Mouse (Mus musculus) hindbrain, postnatal 0 days (tissue): ENCODE results near the gene Aurkaip1. TPM values are rescaled to one million over a fixed set of nuclear protein-coding genes. Genes with fewer than 3 reads are reported as not detected.

Source experiments
- ATAC-seq: fragments of 200-750 bp; cut with Nextera tagmentation; 2 replicates; pipeline ENCODE4 v1.8.0; 2017; ENCODE audit warnings: mild to moderate bottlenecking, moderate TSS enrichment, moderate library complexity
- DNase-seq: peaks from one replicate; pipeline ENCODE4 v3.0.0-alpha.2; 2015; ENCODE audit warnings: low spot score
- H3K27ac ChIP-seq: fragments of 300-500 bp; sonication (generic); 2 replicates; pipeline ENCODE4 v1.5.1; 2014; ENCODE audit warnings: mild to moderate bottlenecking
- H3K27me3 ChIP-seq: fragments of 300-500 bp; sonication (generic); 2 replicates; pipeline ENCODE4 v1.6.1; 2014; ENCODE audit warnings: low read length, mixed read lengths; ENCODE audit not compliant: insufficient read depth
- H3K36me3 ChIP-seq: fragments of 300-500 bp; sonication (generic); 2 replicates; pipeline ENCODE4 v1.6.1; 2014; ENCODE audit warnings: low read length, mixed read lengths; ENCODE audit not compliant: insufficient read depth
- H3K4me1 ChIP-seq: fragments of 300-500 bp; sonication (generic); 2 replicates; pipeline ENCODE4 v1.6.1; 2014; ENCODE audit warnings: antibody characterized with exemption, low read length, mixed read lengths; ENCODE audit not compliant: insufficient read depth
- H3K4me2 ChIP-seq: fragments of 300-500 bp; sonication (generic); 2 replicates; pipeline ENCODE4 v1.6.1; 2014; ENCODE audit warnings: low read depth, mild to moderate bottlenecking, low read length, moderate library complexity, mixed read lengths
- H3K4me3 ChIP-seq: fragments of 300-500 bp; sonication (generic); 2 replicates; pipeline ENCODE4 v1.5.1; 2014; ENCODE audit warnings: low read length
- H3K9ac ChIP-seq: fragments of 300-500 bp; sonication (generic); replicated peaks from 2 replicates; pipeline ENCODE4 v1.6.1; 2014; ENCODE audit warnings: mild to moderate bottlenecking, low read length, moderate library complexity, mixed read lengths
- H3K9me3 ChIP-seq: fragments of 300-500 bp; sonication (generic); 2 replicates; pipeline ENCODE4 v1.6.1; 2016; ENCODE audit warnings: low read length, mixed read lengths
- CTCF ChIP-seq: IDR thresholded peaks from 2 replicates; pipeline ENCODE4 v1.5.1; 2016; ENCODE audit warnings: antibody characterized with exemption, control low read depth, low read depth
- WGBS: fragments of 180-500 bp; shearing (Covaris S2); extraction: QIAGEN DNeasy Blood & Tissue Kit; methylation state at CpG from one replicate; pipeline ENCODE4 v1.1.7; 2014; 5-methylcytosine and 5-hydroxymethylcytosine counted together
- microRNA-seq, 2 experiments: library from miRNA; unstranded; fragments of <30 nt; microRNA quantifications; one replicate each; pipeline ENCODE4; 2016
- polyA plus RNA-seq: library from polyadenylated mRNA; unstranded; fragments of >200 nt; fragmentation: Nextera tagmentation; extraction: Ambion mirVana; gene quantifications from 2 replicates; pipeline ENCODE4 v1.2.1, GENCODE M21; 2015
- total RNA-seq: library from RNA; depleted of rRNA; stranded (reverse); fragments of >200 nt; gene quantifications from 2 replicates; pipeline ENCODE4 v1.2.3, GENCODE M21; 2014; rRNA removed

The Aurkaip1 gene
- total and polyA plus RNA-seq, 2 experiments from 2014 or later = 143 to 162 TPM

- WGBS = 36% methylated on average over 13 of the region's 13 CpGs
- Histone ChIP-seq H3K27me3 (no peaks in the 10 kb centered on the region), H3K4me1 (no peaks in the 10 kb centered on the region), H3K4me2 (no peak overlapping the region), H3K9me3 (no peaks in the 10 kb centered on the region), H3K4me3 (no peak overlapping the region), H3K36me3 (peaks cover 52% of the 10 kb centered on the region), H3K27ac (no peak overlapping the region), H3K9ac (no peak overlapping the region)
- DNase-seq (peak; percentile 30), ATAC-seq (no peak)
- no peak for TF ChIP-seq CTCF
Observed at GRCm38 (mm10) chr4:155859318-155859717, 28.2 kb downstream of the Aurkaip1 start.

- no peaks in the 10 kb centered on the region for H3K27me3 ChIP-seq
- no peaks in the 10 kb centered on the region for H3K9me3 ChIP-seq
- peaks cover 40% of the 10 kb centered on the region for H3K36me3 ChIP-seq
- H3K4me1 ChIP-seq = no peaks in the 10 kb centered on the region
- no peak overlapping the region for H3K4me2 ChIP-seq
- no peak overlapping the region for H3K27ac ChIP-seq
- 91% methylated on average over 7 of the region's 7 CpGs for WGBS
- ATAC-seq = no peak
- DNase-seq = no peak
- H3K9ac ChIP-seq = no peak overlapping the region
- no peak overlapping the region for H3K4me3 ChIP-seq
- TF ChIP-seq CTCF = no peak
Observed at GRCm38 (mm10) chr4:155861787-155862186, 30.7 kb downstream of the Aurkaip1 start.

- Histone ChIP-seq H3K36me3 (peaks cover 34% of the 10 kb centered on the region), H3K4me1 (no peaks in the 10 kb centered on the region), H3K9ac (no peak within 1 kb of the TSS), H3K27me3 (no peaks in the 10 kb centered on the region), H3K27ac (no peak within 1 kb of the TSS), H3K9me3 (no peaks in the 10 kb centered on the region), H3K4me2 (no peak within 1 kb of the TSS), H3K4me3 (no peak within 1 kb of the TSS)
- WGBS = 73% methylated on average over 5 of the region's 5 CpGs
- no peak for TF ChIP-seq CTCF
- ATAC-seq = no peak
- no peak for DNase-seq
Observed at GRCm38 (mm10) chr4:155863001-155863400, 31.9 kb downstream of the Aurkaip1 start, which contains the start of gene Tas1r3. TSS of gene Tas1r3 (minus strand) at chr4:155863362.

GRCm38 (mm10) chr4:155868614-155869298 lies 37.7 kb downstream of the Aurkaip1 start:
- Histone ChIP-seq H3K9me3 (no peaks in the 10 kb centered on the region), H3K4me3 (peak overlapping the region; percentile 56), H3K4me2 (peak overlapping the region; percentile 77), H3K27me3 (no peaks in the 10 kb centered on the region), H3K36me3 (peaks cover 22% of the 10 kb centered on the region), H3K27ac (peak overlapping the region; percentile 76; the same call in 1 of the 2 replicates), H3K4me1 (peaks cover 5% of the 10 kb centered on the region), H3K9ac (peak overlapping the region; percentile 71)
- WGBS = 8% methylated on average over 22 of the region's 22 CpGs
- no peak for DNase-seq
- ATAC-seq = peak; percentile 60; the same call in 1 of the 2 replicates
- TF ChIP-seq CTCF = no peak

- peak within 1 kb of the TSS; percentile 76 for H3K27ac ChIP-seq
- under 1% methylated on average over 63 of the region's 63 CpGs for WGBS
- peak; percentile 96 for ATAC-seq
Observed at GRCm38 (mm10) chr4:155869317-155870033, 38.4 kb downstream of the Aurkaip1 start, which contains the start of the genes Cptp and Ints11. TSS of gene Cptp (minus strand) at chr4:155869440. TSS of gene Ints11 (plus strand) at chr4:155869546.

GRCm38 (mm10) chr4:155871404-155871803 lies 40.3 kb downstream of the Aurkaip1 start:
- no peaks in the 10 kb centered on the region for H3K9me3 ChIP-seq
- H3K36me3 ChIP-seq = peaks cover 30% of the 10 kb centered on the region
- H3K27ac ChIP-seq = no peak overlapping the region
- no peak overlapping the region for H3K4me3 ChIP-seq
- no peak for DNase-seq
- H3K4me2 ChIP-seq = no peak overlapping the region
- no peak for TF ChIP-seq CTCF
- no peak for ATAC-seq
- H3K9ac ChIP-seq = no peak overlapping the region
- WGBS = 89% methylated on average over 7 of the region's 7 CpGs
- H3K27me3 ChIP-seq = no peaks in the 10 kb centered on the region
- peaks cover 5% of the 10 kb centered on the region for H3K4me1 ChIP-seq

More at GRCm38 (mm10) chr4:155869317-155870033, 38.4 kb downstream of the Aurkaip1 start, which contains the start of the genes Cptp and Ints11:
- H3K9ac ChIP-seq = peak within 1 kb of the TSS; percentile 71
- DNase-seq = peak; percentile 97
- no peaks in the 10 kb centered on the region for H3K27me3 ChIP-seq
- H3K9me3 ChIP-seq = no peaks in the 10 kb centered on the region
- peaks cover 24% of the 10 kb centered on the region for H3K36me3 ChIP-seq
- H3K4me3 ChIP-seq = peak within 1 kb of the TSS; percentile 56
- H3K4me1 ChIP-seq = peaks cover 5% of the 10 kb centered on the region
- TF ChIP-seq CTCF = peak; percentile 28
- peak within 1 kb of the TSS; percentile 77 for H3K4me2 ChIP-seq

Small RNA genes within 50 kb of the gene (microRNA-seq; reads per million reads assigned to microRNA genes)
- 0 reads per million in 2 experiments for gene Gm27743

Other genes with a start within 250 kb of the Aurkaip1 start
- 72.0 and 77.2 TPM in 2 replicates for gene Slc35e2, start 229.9 kb upstream of the Aurkaip1 start, total RNA-seq
- gene Slc35e2, start 229.9 kb upstream of the Aurkaip1 start, polyA plus RNA-seq = 11.1 and 13.2 TPM in 2 replicates
- 16.5 and 21.4 TPM in 2 replicates for gene Cdk11b, start 206.4 kb upstream of the Aurkaip1 start, total RNA-seq
- 65.5 and 74.3 TPM in 2 replicates for gene Cdk11b, start 206.4 kb upstream of the Aurkaip1 start, polyA plus RNA-seq
- not detected in 2 replicates for gene Gm10563, start 185.9 kb upstream of the Aurkaip1 start, total RNA-seq
- not detected in 2 replicates for gene Gm10563, start 185.9 kb upstream of the Aurkaip1 start, polyA plus RNA-seq
- gene Mmp23, start 177.9 kb upstream of the Aurkaip1 start, total RNA-seq = 6.1 and 13.5 TPM in 2 replicates
- gene Mmp23, start 177.9 kb upstream of the Aurkaip1 start, polyA plus RNA-seq = 4.2 and 5.7 TPM in 2 replicates
- gene Mib2, start 162.1 kb upstream of the Aurkaip1 start, total RNA-seq = 109 and 127 TPM in 2 replicates
- 40.6 and 44.1 TPM in 2 replicates for gene Mib2, start 162.1 kb upstream of the Aurkaip1 start, polyA plus RNA-seq
- gene Fndc10, start 136.9 kb upstream of the Aurkaip1 start, total RNA-seq = 50.5 and 52.0 TPM in 2 replicates
- 26.0 and 26.5 TPM in 2 replicates for gene Fndc10, start 136.9 kb upstream of the Aurkaip1 start, polyA plus RNA-seq
- gene Ssu72, start 126.5 kb upstream of the Aurkaip1 start, total RNA-seq = 110 and 117 TPM in 2 replicates
- gene Ssu72, start 126.5 kb upstream of the Aurkaip1 start, polyA plus RNA-seq = 165 and 169 TPM in 2 replicates
- 73.3 and 82.2 TPM in 2 replicates for gene Tmem240, start 96.5 kb upstream of the Aurkaip1 start, total RNA-seq
- gene Tmem240, start 96.5 kb upstream of the Aurkaip1 start, polyA plus RNA-seq = 31.0 and 33.6 TPM in 2 replicates
- 65.7 and 83.4 TPM in 2 replicates for gene Atad3a, start 70.2 kb upstream of the Aurkaip1 start, total RNA-seq
- gene Atad3a, start 70.2 kb upstream of the Aurkaip1 start, polyA plus RNA-seq = 68.8 and 72.2 TPM in 2 replicates
- 43.3 and 55.5 TPM in 2 replicates for gene Vwa1, start 56.6 kb upstream of the Aurkaip1 start, total RNA-seq
- 27.8 and 29.4 TPM in 2 replicates for gene Vwa1, start 56.6 kb upstream of the Aurkaip1 start, polyA plus RNA-seq
- 0.86 and 2.3 TPM in 2 replicates for gene Tmem88b, start 45.4 kb upstream of the Aurkaip1 start, total RNA-seq
- gene Tmem88b, start 45.4 kb upstream of the Aurkaip1 start, polyA plus RNA-seq = 1.0 and 1.2 TPM in 2 replicates
- gene Ankrd65, start 40.8 kb upstream of the Aurkaip1 start, total RNA-seq = not detected in 2 replicates
- gene Ankrd65, start 40.8 kb upstream of the Aurkaip1 start, polyA plus RNA-seq = not detected in 2 replicates
- gene Mrpl20, start 28.4 kb upstream of the Aurkaip1 start, total RNA-seq = 75.4 and 87.5 TPM in 2 replicates
- 303 and 310 TPM in 2 replicates for gene Mrpl20, start 28.4 kb upstream of the Aurkaip1 start, polyA plus RNA-seq
- gene Ccnl2, start 18.8 kb upstream of the Aurkaip1 start, total RNA-seq = 57.6 and 80.2 TPM in 2 replicates
- 82.6 and 90.6 TPM in 2 replicates for gene Ccnl2, start 18.8 kb upstream of the Aurkaip1 start, polyA plus RNA-seq
- gene Mxra8, start 8.4 kb downstream of the Aurkaip1 start, total RNA-seq = 45.8 and 58.9 TPM in 2 replicates
- gene Mxra8, start 8.4 kb downstream of the Aurkaip1 start, polyA plus RNA-seq = 39.4 and 41.6 TPM in 2 replicates
- 141 and 166 TPM in 2 replicates for gene Dvl1, start 16.1 kb downstream of the Aurkaip1 start, total RNA-seq
- 16.0 and 16.4 TPM in 2 replicates for gene Dvl1, start 16.1 kb downstream of the Aurkaip1 start, polyA plus RNA-seq
- 0.04 and 1.5 TPM in 2 replicates for gene Tas1r3, start 32.1 kb downstream of the Aurkaip1 start, total RNA-seq
- 0.13 and 0.23 TPM in 2 replicates for gene Tas1r3, start 32.1 kb downstream of the Aurkaip1 start, polyA plus RNA-seq
- gene Cptp, start 38.2 kb downstream of the Aurkaip1 start, total RNA-seq = 31.3 and 41.8 TPM in 2 replicates
- gene Cptp, start 38.2 kb downstream of the Aurkaip1 start, polyA plus RNA-seq = 26.8 and 27.9 TPM in 2 replicates
- 51.3 and 52.1 TPM in 2 replicates for gene Ints11, start 38.3 kb downstream of the Aurkaip1 start, total RNA-seq
- gene Ints11, start 38.3 kb downstream of the Aurkaip1 start, polyA plus RNA-seq = 49.9 and 52.4 TPM in 2 replicates
- 73.6 and 109 TPM in 2 replicates for gene Pusl1, start 60.5 kb downstream of the Aurkaip1 start, total RNA-seq
- gene Pusl1, start 60.5 kb downstream of the Aurkaip1 start, polyA plus RNA-seq = 58.8 and 59.6 TPM in 2 replicates
- 69.5 and 93.5 TPM in 2 replicates for gene Acap3, start 60.5 kb downstream of the Aurkaip1 start, total RNA-seq
- 52.2 and 56.4 TPM in 2 replicates for gene Acap3, start 60.5 kb downstream of the Aurkaip1 start, polyA plus RNA-seq
- 47.5 and 50.8 TPM in 2 replicates for gene Ube2j2, start 112.6 kb downstream of the Aurkaip1 start, total RNA-seq
- 119 and 126 TPM in 2 replicates for gene Ube2j2, start 112.6 kb downstream of the Aurkaip1 start, polyA plus RNA-seq
- gene C1qtnf12, start 131.0 kb downstream of the Aurkaip1 start, total RNA-seq = 26.6 and 35.2 TPM in 2 replicates
- 21.8 and 22.8 TPM in 2 replicates for gene C1qtnf12, start 131.0 kb downstream of the Aurkaip1 start, polyA plus RNA-seq
- gene B3galt6, start 161.4 kb downstream of the Aurkaip1 start, total RNA-seq = 48.8 and 56.8 TPM in 2 replicates
- gene B3galt6, start 161.4 kb downstream of the Aurkaip1 start, polyA plus RNA-seq = 26.1 and 26.2 TPM in 2 replicates
- 100 and 121 TPM in 2 replicates for gene Sdf4, start 161.6 kb downstream of the Aurkaip1 start, total RNA-seq
- 122 and 127 TPM in 2 replicates for gene Sdf4, start 161.6 kb downstream of the Aurkaip1 start, polyA plus RNA-seq
- gene Tnfrsf4, start 182.6 kb downstream of the Aurkaip1 start, total RNA-seq = 2.6 TPM in 1 of 2 replicates, not detected in the other
- 0.47 and 0.49 TPM in 2 replicates for gene Tnfrsf4, start 182.6 kb downstream of the Aurkaip1 start, polyA plus RNA-seq
- 0.16 TPM in 1 of 2 replicates, not detected in the other for gene Tnfrsf18, start 194.9 kb downstream of the Aurkaip1 start, total RNA-seq
- gene Tnfrsf18, start 194.9 kb downstream of the Aurkaip1 start, polyA plus RNA-seq = 1.4 and 1.6 TPM in 2 replicates
- 0.26 TPM in 1 of 2 replicates, not detected in the other for gene Ttll10, start 228.1 kb downstream of the Aurkaip1 start, total RNA-seq
- 0.08 TPM in 1 of 2 replicates, not detected in the other for gene Ttll10, start 228.1 kb downstream of the Aurkaip1 start, polyA plus RNA-seq